Mouse (Mus musculus): ENCODE measurements around the gene Creld1.

DNA sequence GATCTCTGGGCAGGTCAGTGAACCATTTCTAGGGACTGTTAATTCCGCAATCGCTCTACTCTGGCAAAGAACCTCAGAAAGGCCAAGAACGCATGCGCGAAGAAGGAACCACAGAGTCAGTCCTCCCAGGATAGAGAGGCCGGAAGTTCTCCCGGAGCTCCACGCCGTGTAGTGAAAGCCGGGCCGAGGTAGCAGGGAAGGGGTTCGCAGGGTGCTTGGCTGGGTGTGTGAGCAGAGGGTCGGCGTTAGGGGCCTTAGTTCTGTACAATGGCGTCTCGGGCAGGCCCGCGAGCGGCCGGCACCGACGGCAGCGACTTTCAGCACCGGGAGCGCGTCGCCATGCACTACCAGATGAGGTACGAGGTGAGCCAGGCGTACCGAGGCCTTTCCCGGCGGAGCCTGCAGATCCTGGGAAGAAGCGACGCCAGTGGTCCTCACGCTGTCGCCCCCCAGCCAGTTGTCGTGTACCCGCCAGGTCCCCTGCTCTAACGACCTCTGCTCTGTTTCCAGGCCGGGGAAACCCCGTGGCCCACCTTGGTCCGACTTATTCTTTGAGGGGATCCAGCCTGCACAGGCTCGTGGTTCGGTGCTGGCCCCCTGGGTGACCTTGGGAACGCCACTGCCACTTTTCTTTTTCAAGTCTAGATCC, 40.5 kb upstream of the Creld1 start, which contains the start of gene Jagn1:
- TF ChIP-seq USF1 (IDR thresholded peaks at IDR 0.05; ENCODE audit: low read depth, low read length) (no peak), POLR2AphosphoS5 (IDR thresholded peaks at IDR 0.05; ENCODE audit: borderline replicate concordance, low read depth, low read length) (no peak)
